Mouse (Mus musculus) heart, embryonic 13.5 days (tissue): ENCODE results near the gene Gm10073. TPM values are rescaled to one million over a fixed set of nuclear protein-coding genes. Genes with fewer than 3 reads are reported as not detected.
"Not testable (repeated sequence)": the region's sequence is repeated elsewhere in the genome, so short reads cannot be mapped to it uniquely, and the experiment has no call there.

Source experiments
- ATAC-seq: fragments of 200-750 bp; cut with Nextera tagmentation; 2 replicates; pipeline ENCODE4 v1.8.0; 2017; ENCODE audit warnings: moderate TSS enrichment; ENCODE audit not compliant: insufficient number of reproducible peaks, low FRiP score, low TSS enrichment; ENCODE audit errors: extremely low read depth
- H3K27ac ChIP-seq: fragments of 300-500 bp; sonication (generic); replicated peaks from 2 replicates; pipeline ENCODE4 v1.5.1; 2015; ENCODE audit warnings: moderate library complexity, mild to moderate bottlenecking, inconsistent platforms
- H3K27me3 ChIP-seq: fragments of 300-500 bp; sonication (generic); replicated peaks from 2 replicates; pipeline ENCODE4 v1.6.1; 2015; ENCODE audit warnings: mild to moderate bottlenecking, inconsistent platforms
- H3K36me3 ChIP-seq: fragments of 300-500 bp; sonication (generic); 2 replicates; pipeline ENCODE4 v1.6.1; 2015; ENCODE audit warnings: mild to moderate bottlenecking, inconsistent platforms
- H3K4me1 ChIP-seq: fragments of 300-500 bp; sonication (generic); 2 replicates; pipeline ENCODE4 v1.6.1; 2015; ENCODE audit warnings: inconsistent platforms
- H3K4me2 ChIP-seq: fragments of 300-500 bp; sonication (generic); 2 replicates; pipeline ENCODE4 v1.6.1; 2015; ENCODE audit warnings: inconsistent platforms, mild to moderate bottlenecking, moderate library complexity
- H3K4me3 ChIP-seq: fragments of 300-500 bp; sonication (generic); 2 replicates; pipeline ENCODE4 v1.5.1; 2015; ENCODE audit warnings: moderate library complexity, mild to moderate bottlenecking, inconsistent platforms
- H3K9ac ChIP-seq: fragments of 300-500 bp; sonication (generic); 2 replicates; pipeline ENCODE4 v1.6.1; 2015; ENCODE audit warnings: inconsistent platforms, mild to moderate bottlenecking, moderate library complexity
- H3K9me3 ChIP-seq: fragments of 300-500 bp; sonication (generic); 2 replicates; pipeline ENCODE4 v1.6.1; 2016; ENCODE audit warnings: inconsistent platforms
- WGBS: fragments of 180-500 bp; shearing (Covaris S2); methylation state at CpG from one replicate; pipeline ENCODE4 v1.1.7; 2015; ENCODE audit warnings: mixed read lengths; 5-methylcytosine and 5-hydroxymethylcytosine counted together
- polyA plus RNA-seq: library from polyadenylated mRNA; unstranded; fragments of >200 nt; fragmentation: Nextera tagmentation; extraction: Ambion mirVana; gene quantifications from 2 replicates; pipeline ENCODE4 v1.2.1, GENCODE M21; 2015

Gm10073 gene
- polyA plus RNA-seq, 1 experiment from 2014 or later = 6.0 TPM

- ATAC-seq = no peak
- Histone ChIP-seq H3K4me3 (no peak overlapping the region), H3K9me3 (no peaks in the 10 kb centered on the region), H3K4me2 (no peak overlapping the region), H3K9ac (no peak overlapping the region), H3K27ac (no peak overlapping the region), H3K36me3 (no peaks in the 10 kb centered on the region), H3K4me1 (no peaks in the 10 kb centered on the region), H3K27me3 (peaks cover 21% of the 10 kb centered on the region)
- WGBS = 83% methylated on average over 5 of the region's 5 CpGs
These were observed 23.8 kb upstream of the Gm10073 start for GRCm38 (mm10) chr8:106597067-106597466.

- not testable (repeated sequence) for H3K4me3 ChIP-seq, ATAC-seq, H3K9ac ChIP-seq, H3K9me3 ChIP-seq, H3K27ac ChIP-seq, H3K4me1 ChIP-seq, H3K4me2 ChIP-seq, H3K27me3 ChIP-seq, H3K36me3 ChIP-seq
- 91% methylated on average over 3 of the region's 3 CpGs for WGBS
These were observed 22.4 kb upstream of the Gm10073 start for GRCm38 (mm10) chr8:106595623-106596022.

- H3K4me3 ChIP-seq = no peak overlapping the region
- ATAC-seq = no peak
These were observed 19.2 kb upstream of the Gm10073 start for GRCm38 (mm10) chr8:106592458-106592857.

GRCm38 (mm10) chr8:106588443-106589431 lies 15.5 kb upstream of the Gm10073 start:
- peaks cover 9% of the 10 kb centered on the region; the same call in 1 of the 2 replicates for H3K4me1 ChIP-seq
- H3K27ac ChIP-seq = no peak overlapping the region
- H3K36me3 ChIP-seq = no peaks in the 10 kb centered on the region
- no peak overlapping the region for H3K4me3 ChIP-seq
- ATAC-seq = no peak
- H3K9me3 ChIP-seq = no peaks in the 10 kb centered on the region
- H3K27me3 ChIP-seq = no peaks in the 10 kb centered on the region
- H3K9ac ChIP-seq = no peak overlapping the region
- H3K4me2 ChIP-seq = no peak overlapping the region
- 25% methylated on average over 3 of the region's 3 CpGs for WGBS

More at GRCm38 (mm10) chr8:106592458-106592857, 19.2 kb upstream of the Gm10073 start:
- Histone ChIP-seq H3K4me2 (no peak overlapping the region), H3K9me3 (no peaks in the 10 kb centered on the region), H3K27ac (no peak overlapping the region), H3K36me3 (no peaks in the 10 kb centered on the region), H3K27me3 (no peaks in the 10 kb centered on the region), H3K4me1 (peaks cover 9% of the 10 kb centered on the region; the same call in 1 of the 2 replicates), H3K9ac (no peak overlapping the region)
- WGBS = 47% methylated on average over 2 of the region's 3 CpGs

- 74% methylated on average over 8 of the region's 8 CpGs for WGBS
- Histone ChIP-seq H3K27ac (no peak overlapping the region), H3K4me2 (no peak overlapping the region), H3K4me3 (no peak overlapping the region), H3K27me3 (no peaks in the 10 kb centered on the region), H3K4me1 (peaks cover 9% of the 10 kb centered on the region; the same call in 1 of the 2 replicates), H3K36me3 (no peaks in the 10 kb centered on the region), H3K9ac (no peak overlapping the region), H3K9me3 (no peaks in the 10 kb centered on the region)
- ATAC-seq = no peak
These were observed 13.6 kb upstream of the Gm10073 start for GRCm38 (mm10) chr8:106586896-106587295.

- 79% methylated on average over 3 of the region's 3 CpGs for WGBS
- H3K27me3 ChIP-seq = no peaks in the 10 kb centered on the region
These were observed 12.4 kb upstream of the Gm10073 start for GRCm38 (mm10) chr8:106585671-106586037.

GRCm38 (mm10) chr8:106584942-106585670 lies 11.8 kb upstream of the Gm10073 start:
- peaks cover 9% of the 10 kb centered on the region; the same call in 1 of the 2 replicates for H3K4me1 ChIP-seq
- H3K27ac ChIP-seq = no peak overlapping the region
- H3K4me3 ChIP-seq = no peak overlapping the region
- 66% methylated on average over 11 of the region's 11 CpGs for WGBS
- H3K36me3 ChIP-seq = no peaks in the 10 kb centered on the region
- H3K9me3 ChIP-seq = no peaks in the 10 kb centered on the region
- no peak overlapping the region for H3K4me2 ChIP-seq
- H3K27me3 ChIP-seq = no peaks in the 10 kb centered on the region
- ATAC-seq = no peak
- H3K9ac ChIP-seq = no peak overlapping the region

More at GRCm38 (mm10) chr8:106585671-106586037, 12.4 kb upstream of the Gm10073 start:
- H3K4me1 ChIP-seq = peaks cover 9% of the 10 kb centered on the region; the same call in 1 of the 2 replicates
- H3K27ac ChIP-seq = no peak overlapping the region
- no peaks in the 10 kb centered on the region for H3K9me3 ChIP-seq
- no peak overlapping the region for H3K4me3 ChIP-seq
- H3K9ac ChIP-seq = no peak overlapping the region
- no peak for ATAC-seq
- H3K4me2 ChIP-seq = no peak overlapping the region
- no peaks in the 10 kb centered on the region for H3K36me3 ChIP-seq

GRCm38 (mm10) chr8:106581344-106582088 lies 8.3 kb upstream of the Gm10073 start:
- WGBS = 65% methylated on average over 6 of the region's 6 CpGs

GRCm38 (mm10) chr8:106579510-106579909 lies 6.2 kb upstream of the Gm10073 start:
- Histone ChIP-seq H3K9me3 (no peaks in the 10 kb centered on the region), H3K4me1 (peaks cover 18% of the 10 kb centered on the region), H3K36me3 (no peaks in the 10 kb centered on the region), H3K4me2 (no peak overlapping the region), H3K9ac (no peak overlapping the region), H3K4me3 (no peak overlapping the region), H3K27me3 (no peaks in the 10 kb centered on the region), H3K27ac (no peak overlapping the region)
- WGBS = 70% methylated on average over 2 of the region's 2 CpGs
- no peak for ATAC-seq

More at GRCm38 (mm10) chr8:106581344-106582088, 8.3 kb upstream of the Gm10073 start:
- Histone ChIP-seq H3K27ac (no peak overlapping the region), H3K27me3 (no peaks in the 10 kb centered on the region), H3K36me3 (no peaks in the 10 kb centered on the region), H3K9ac (no peak overlapping the region), H3K9me3 (no peaks in the 10 kb centered on the region), H3K4me3 (no peak overlapping the region), H3K4me1 (peaks cover 17% of the 10 kb centered on the region), H3K4me2 (no peak overlapping the region)
- no peak for ATAC-seq

GRCm38 (mm10) chr8:106576849-106577555 lies 3.7 kb upstream of the Gm10073 start:
- Histone ChIP-seq H3K27ac (peak overlapping the region; percentile 44), H3K4me2 (0 out of 2 replicates have a peak overlapping the region, but pooled peaks have one; percentile 7)

More at GRCm38 (mm10) chr8:106576849-106577555, 3.7 kb upstream of the Gm10073 start:
- 16% methylated on average over 6 of the region's 6 CpGs for WGBS
- Histone ChIP-seq H3K36me3 (no peaks in the 10 kb centered on the region), H3K4me1 (peaks cover 18% of the 10 kb centered on the region), H3K9me3 (no peaks in the 10 kb centered on the region), H3K9ac (no peak overlapping the region), H3K27me3 (0 out of 2 replicates have a peak, but pooled peaks cover 2% of the 10 kb centered on the region), H3K4me3 (no peak overlapping the region)
- no peak for ATAC-seq
